Mouse (Mus musculus) neural tube, embryonic 14.5 days (tissue): ENCODE measurements around the gene Tas1r3. TPM values are rescaled to one million over a fixed set of nuclear protein-coding genes. Genes with fewer than 3 reads are reported as not detected.

Experiments
- ATAC-seq: fragments of 200-750 bp; cut with Nextera tagmentation; 2 replicates; pipeline ENCODE4 v1.8.0; 2017; ENCODE audit warnings: low read depth, mild to moderate bottlenecking, moderate TSS enrichment, moderate library complexity
- H3K27ac ChIP-seq: fragments of 300-500 bp; sonication (generic); 2 replicates; pipeline ENCODE4 v1.5.1; 2014; ENCODE audit warnings: low read depth, mild to moderate bottlenecking, control low read depth, low read length, moderate library complexity, mixed read lengths
- H3K27me3 ChIP-seq: fragments of 300-500 bp; sonication (generic); 2 replicates; pipeline ENCODE4 v1.6.1; 2014; ENCODE audit warnings: low read length; ENCODE audit not compliant: control insufficient read depth, insufficient read depth
- H3K36me3 ChIP-seq: fragments of 300-500 bp; sonication (generic); 2 replicates; pipeline ENCODE4 v1.6.1; 2014; ENCODE audit warnings: low read length, mixed read lengths; ENCODE audit not compliant: control insufficient read depth, insufficient read depth
- H3K4me1 ChIP-seq: fragments of 300-500 bp; sonication (generic); 2 replicates; pipeline ENCODE4 v1.6.1; 2014; ENCODE audit warnings: low read length; ENCODE audit not compliant: control insufficient read depth, insufficient read depth
- H3K4me2 ChIP-seq: fragments of 300-500 bp; sonication (generic); 2 replicates; pipeline ENCODE4 v1.6.1; 2014; ENCODE audit warnings: mild to moderate bottlenecking, low read depth, low read length, control low read depth
- H3K4me3 ChIP-seq: fragments of 300-500 bp; sonication (generic); 2 replicates; pipeline ENCODE4 v1.5.1; 2014; ENCODE audit warnings: low read depth, low read length, control low read depth, mixed read lengths
- H3K9ac ChIP-seq: fragments of 300-500 bp; sonication (generic); replicated peaks from 2 replicates; pipeline ENCODE4 v1.6.1; 2014; ENCODE audit warnings: low read depth, mild to moderate bottlenecking, control low read depth, low read length, mixed read lengths
- H3K9me3 ChIP-seq: fragments of 300-500 bp; sonication (generic); 2 replicates; pipeline ENCODE4 v1.6.1; 2016; ENCODE audit warnings: low read length; ENCODE audit not compliant: control insufficient read depth
- WGBS: fragments of 180-500 bp; shearing (Covaris S2); extraction: QIAGEN DNeasy Blood & Tissue Kit; methylation state at CpG from one replicate; pipeline ENCODE4 v1.1.7; 2014; 5-methylcytosine and 5-hydroxymethylcytosine counted together
- polyA plus RNA-seq: library from polyadenylated mRNA; unstranded; fragments of >200 nt; fragmentation: Nextera tagmentation; extraction: Ambion mirVana; gene quantifications from 2 replicates; pipeline ENCODE4 v1.2.1, GENCODE M21; 2014

The Tas1r3 gene
- polyA plus RNA-seq, 1 experiment from 2014 or later: 0.47 TPM

GRCm38 (mm10) chr4:155891551-155892001, 28.4 kb upstream of the Tas1r3 start, which contains the start of the genes Pusl1 and Acap3:
Pusl1 (minus strand) TSS chr4:155891781.
Acap3 (plus strand) TSS chr4:155891822.
- peaks cover 34% of the 10 kb centered on the region for H3K4me1 ChIP-seq
- peak; percentile 83 for ATAC-seq
- no peaks in the 10 kb centered on the region for H3K9me3 ChIP-seq
- H3K4me2 ChIP-seq: peak within 1 kb of the TSS; percentile 98
- under 1% methylated on average over 52 of the region's 52 CpGs for WGBS
- H3K36me3 ChIP-seq: peaks cover 35% of the 10 kb centered on the region
- peak within 1 kb of the TSS; percentile 96 for H3K9ac ChIP-seq
- peak within 1 kb of the TSS; percentile 99 for H3K27ac ChIP-seq
- H3K4me3 ChIP-seq: peak within 1 kb of the TSS; percentile 92
- no peaks in the 10 kb centered on the region for H3K27me3 ChIP-seq

GRCm38 (mm10) chr4:155891011-155891471, 27.9 kb upstream of the Tas1r3 start:
- Histone ChIP-seq H3K4me2 (peak overlapping the region; percentile 98), H3K9me3 (no peaks in the 10 kb centered on the region), H3K4me1 (peaks cover 34% of the 10 kb centered on the region), H3K27ac (peak overlapping the region; percentile 34; the same call in 1 of the 2 replicates), H3K27me3 (no peaks in the 10 kb centered on the region), H3K36me3 (peaks cover 35% of the 10 kb centered on the region), H3K4me3 (peak overlapping the region; percentile 92), H3K9ac (peak overlapping the region; percentile 96)
- no peak for ATAC-seq
- under 1% methylated on average over 34 of the region's 34 CpGs for WGBS

GRCm38 (mm10) chr4:155889316-155889715, 26.2 kb upstream of the Tas1r3 start:
- WGBS: 85% methylated on average over 5 of the region's 5 CpGs
- Histone ChIP-seq H3K4me3 (no peak overlapping the region), H3K27ac (no peak overlapping the region), H3K27me3 (no peaks in the 10 kb centered on the region), H3K36me3 (peaks cover 46% of the 10 kb centered on the region), H3K4me2 (peak overlapping the region; percentile 20; the same call in 1 of the 2 replicates), H3K9me3 (no peaks in the 10 kb centered on the region), H3K4me1 (peaks cover 21% of the 10 kb centered on the region), H3K9ac (no peak overlapping the region)
- no peak for ATAC-seq

- Histone ChIP-seq H3K9me3 (no peaks in the 10 kb centered on the region), H3K36me3 (peaks cover 53% of the 10 kb centered on the region), H3K27me3 (no peaks in the 10 kb centered on the region), H3K9ac (no peak overlapping the region), H3K4me1 (peaks cover 10% of the 10 kb centered on the region), H3K27ac (no peak overlapping the region), H3K4me2 (no peak overlapping the region), H3K4me3 (no peak overlapping the region)
- no peak for ATAC-seq
- 93% methylated on average over 9 of the region's 9 CpGs for WGBS
These were observed 25.0 kb upstream of the Tas1r3 start for GRCm38 (mm10) chr4:155888181-155888580.

GRCm38 (mm10) chr4:155887674-155888073, 24.5 kb upstream of the Tas1r3 start:
- Histone ChIP-seq H3K4me1 (peaks cover 10% of the 10 kb centered on the region), H3K9ac (no peak overlapping the region), H3K36me3 (peaks cover 55% of the 10 kb centered on the region), H3K27ac (no peak overlapping the region), H3K9me3 (no peaks in the 10 kb centered on the region), H3K4me3 (no peak overlapping the region), H3K27me3 (no peaks in the 10 kb centered on the region), H3K4me2 (no peak overlapping the region)
- 91% methylated on average over 10 of the region's 10 CpGs for WGBS
- no peak for ATAC-seq

GRCm38 (mm10) chr4:155886330-155886729, 23.2 kb upstream of the Tas1r3 start:
- WGBS: over 99% methylated on average over 5 of the region's 5 CpGs

GRCm38 (mm10) chr4:155883587-155883986, 20.4 kb upstream of the Tas1r3 start:
- Histone ChIP-seq H3K4me1 (no peaks in the 10 kb centered on the region), H3K36me3 (peaks cover 44% of the 10 kb centered on the region), H3K9ac (no peak overlapping the region), H3K9me3 (no peaks in the 10 kb centered on the region), H3K4me2 (no peak overlapping the region), H3K4me3 (no peak overlapping the region), H3K27ac (no peak overlapping the region), H3K27me3 (no peaks in the 10 kb centered on the region)
- WGBS: 84% methylated on average over 3 of the region's 3 CpGs
- no peak for ATAC-seq

More at GRCm38 (mm10) chr4:155886330-155886729, 23.2 kb upstream of the Tas1r3 start:
- Histone ChIP-seq H3K4me3 (no peak overlapping the region), H3K36me3 (peaks cover 55% of the 10 kb centered on the region), H3K9me3 (no peaks in the 10 kb centered on the region), H3K27me3 (no peaks in the 10 kb centered on the region), H3K4me1 (peaks cover 10% of the 10 kb centered on the region), H3K9ac (no peak overlapping the region), H3K27ac (no peak overlapping the region), H3K4me2 (no peak overlapping the region)
- ATAC-seq: no peak

- H3K4me3 ChIP-seq: no peak overlapping the region
- H3K4me1 ChIP-seq: peaks cover 14% of the 10 kb centered on the region; the same call in 1 of the 2 replicates
- no peaks in the 10 kb centered on the region for H3K27me3 ChIP-seq
- peaks cover 33% of the 10 kb centered on the region for H3K36me3 ChIP-seq
- H3K9me3 ChIP-seq: no peaks in the 10 kb centered on the region
- no peak overlapping the region for H3K9ac ChIP-seq
- no peak overlapping the region for H3K27ac ChIP-seq
- WGBS: 95% methylated on average over 7 of the region's 7 CpGs
- no peak for ATAC-seq
- H3K4me2 ChIP-seq: no peak overlapping the region
These were observed 8.2 kb upstream of the Tas1r3 start for GRCm38 (mm10) chr4:155871404-155871803.

GRCm38 (mm10) chr4:155869317-155870033, 6.3 kb upstream of the Tas1r3 start, which contains the start of the genes Cptp and Ints11:
Cptp (minus strand) TSS chr4:155869440.
Ints11 (plus strand) TSS chr4:155869546.
- Histone ChIP-seq H3K9me3 (no peaks in the 10 kb centered on the region), H3K4me2 (peak within 1 kb of the TSS; percentile 89), H3K9ac (peak within 1 kb of the TSS; percentile 72), H3K27ac (peak within 1 kb of the TSS; percentile 70), H3K4me1 (peaks cover 14% of the 10 kb centered on the region; the same call in 1 of the 2 replicates), H3K36me3 (peaks cover 28% of the 10 kb centered on the region), H3K4me3 (peak within 1 kb of the TSS; percentile 69), H3K27me3 (no peaks in the 10 kb centered on the region)
- ATAC-seq: peak; percentile 96
- under 1% methylated on average over 55 of the region's 63 CpGs for whole genome bisulfite sequencing
